Mouse (Mus musculus) heart, adult 2 months (tissue): ENCODE results near the gene Apoc1. TPM values are rescaled to one million over a fixed set of nuclear protein-coding genes. Genes with fewer than 3 reads are reported as not detected.

Source experiments
- DNase-seq, 2 experiments: peaks; one replicate each; pipeline ENCODE4 v3.0.0; 2021
- H3K27ac ChIP-seq: fragments of 200-600 bp; 2 replicates; pipeline ENCODE4 v1.8.1; 2022
- H3K27me3 ChIP-seq: fragments of 200-500 bp; 2 replicates; pipeline ENCODE4 v1.6.1; 2012; ENCODE audit warnings: mild to moderate bottlenecking, low read length, inconsistent platforms, mixed read lengths; ENCODE audit not compliant: control insufficient read depth, insufficient read depth
- H3K36me3 ChIP-seq: fragments of 200-500 bp; 2 replicates; pipeline ENCODE4 v1.6.1; 2012; ENCODE audit warnings: low read length, inconsistent platforms; ENCODE audit not compliant: control insufficient read depth, insufficient read depth
- H3K4me1 ChIP-seq: fragments of 200-500 bp; 2 replicates; pipeline ENCODE4 v1.6.1; 2011; ENCODE audit warnings: low read length; ENCODE audit not compliant: control insufficient read depth, insufficient read depth
- H3K4me3 ChIP-seq: fragments of 200-600 bp; 2 replicates; pipeline ENCODE4 v1.8.1; 2022
- H3K79me2 ChIP-seq: fragments of 200-500 bp; replicated peaks from 2 replicates; pipeline ENCODE4 v1.6.1; 2012; ENCODE audit warnings: mild to moderate bottlenecking, inconsistent platforms, low read length, moderate library complexity, mixed read lengths; ENCODE audit not compliant: control insufficient read depth, insufficient read depth
- H3K9ac ChIP-seq: fragments of 200-500 bp; 2 replicates; pipeline ENCODE4 v1.6.1; 2012; ENCODE audit warnings: low read depth, mild to moderate bottlenecking, control low read depth, inconsistent platforms, low read length, mixed read lengths
- CTCF ChIP-seq: fragments of 200-600 bp; IDR thresholded peaks from 2 replicates; pipeline ENCODE4 v1.8.1; 2022; ENCODE audit warnings: antibody characterized with exemption, mild to moderate bottlenecking, moderate library complexity
- EP300 ChIP-seq: fragments of 200-500 bp; IDR thresholded peaks from 2 replicates; pipeline ENCODE4 v1.6.1; 2011; ENCODE audit warnings: low read depth, low read length, control low read depth; ENCODE audit not compliant: insufficient read depth
- POLR2A ChIP-seq: fragments of 200-500 bp; IDR thresholded peaks from 2 replicates; pipeline ENCODE4 v1.6.1; 2011; ENCODE audit warnings: mild to moderate bottlenecking, low read depth, low read length, control low read depth; ENCODE audit not compliant: insufficient read depth
- WGBS: fragments of 180-500 bp; shearing (Covaris S2); methylation state at CpG from one replicate; pipeline ENCODE4 v1.1.7; 2018; 5-methylcytosine and 5-hydroxymethylcytosine counted together
- intact Hi-C: fragments of 180-260 bp; cut with DNase I; formaldehyde crosslinking; loops from one replicate; pipeline ENCODE4 v1.15.1; 2025
- polyA plus RNA-seq: library from polyadenylated mRNA; depleted of rRNA; stranded (reverse); fragments of >200 nt; gene quantifications from 2 replicates; pipeline ENCODE4 v1.2.3, GENCODE M21; 2012
- total RNA-seq, 2 experiments: library from RNA; stranded (reverse); gene quantifications; 2 replicates each; pipeline ENCODE4 v1.2.3; 2021

Apoc1 gene
- total and polyA plus RNA-seq, 3 experiments: 2.7 to 7.2 (median 4.2) TPM

DNA sequence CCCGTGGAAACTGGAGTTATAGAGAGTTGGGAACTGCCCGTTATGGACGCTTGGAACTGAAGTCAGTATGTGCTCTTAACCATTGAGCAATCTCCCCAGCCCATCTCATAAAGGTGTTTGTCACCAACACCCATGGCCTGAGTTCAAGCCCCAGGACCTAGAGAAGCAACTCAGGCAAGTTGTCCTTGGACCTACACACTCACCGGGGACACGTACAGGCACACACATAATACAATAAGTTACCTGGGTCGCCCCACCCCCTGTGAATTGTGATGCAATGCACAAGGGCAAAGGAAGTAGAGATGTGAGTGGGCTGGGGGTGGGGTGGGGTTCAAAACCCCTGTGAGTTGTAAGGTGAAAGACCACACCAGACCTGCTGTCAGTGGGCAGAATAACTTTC lies 5.9 kb downstream of the Apoc1 start:
- Histone ChIP-seq H3K9ac (no peak overlapping the region), H3K27me3 (no peaks in the 10 kb centered on the region), H3K27ac (no peak overlapping the region), H3K4me3 (no peak overlapping the region), H3K36me3 (no peaks in the 10 kb centered on the region), H3K79me2 (no peaks in the 10 kb centered on the region), H3K4me1 (no peaks in the 10 kb centered on the region)
- 92% methylated on average over 6 of the region's 6 CpGs for WGBS
- TF ChIP-seq CTCF: no peak
- no peak for TF ChIP-seq POLR2A
- TF ChIP-seq EP300: no peak
- no peak for DNase-seq
- intact Hi-C loops: no loop called here

DNA sequence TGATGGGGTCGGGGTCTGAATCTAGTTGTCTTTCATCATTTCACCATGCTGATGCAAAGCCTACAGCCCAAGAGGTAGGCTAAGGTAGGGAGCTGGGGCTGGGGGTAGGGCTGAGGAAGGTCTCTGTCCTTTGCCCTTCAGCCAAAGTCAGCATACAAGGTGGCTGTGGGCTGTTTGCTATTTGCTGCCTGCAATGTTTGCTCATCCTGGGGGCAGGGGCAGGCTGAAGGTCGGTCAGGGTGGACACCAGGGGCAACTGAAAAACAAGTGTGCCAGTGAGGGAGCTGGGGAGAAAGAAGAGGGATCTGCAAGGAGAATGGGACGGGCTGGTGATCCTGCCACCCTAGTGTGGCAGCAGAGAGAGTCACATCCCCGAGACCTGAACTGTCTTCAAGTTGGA lies 7.1 kb downstream of the Apoc1 start:
- intact Hi-C loops: no loop called here
- H3K27ac ChIP-seq: no peak overlapping the region
- WGBS: 64% methylated on average over 4 of the region's 4 CpGs

DNA sequence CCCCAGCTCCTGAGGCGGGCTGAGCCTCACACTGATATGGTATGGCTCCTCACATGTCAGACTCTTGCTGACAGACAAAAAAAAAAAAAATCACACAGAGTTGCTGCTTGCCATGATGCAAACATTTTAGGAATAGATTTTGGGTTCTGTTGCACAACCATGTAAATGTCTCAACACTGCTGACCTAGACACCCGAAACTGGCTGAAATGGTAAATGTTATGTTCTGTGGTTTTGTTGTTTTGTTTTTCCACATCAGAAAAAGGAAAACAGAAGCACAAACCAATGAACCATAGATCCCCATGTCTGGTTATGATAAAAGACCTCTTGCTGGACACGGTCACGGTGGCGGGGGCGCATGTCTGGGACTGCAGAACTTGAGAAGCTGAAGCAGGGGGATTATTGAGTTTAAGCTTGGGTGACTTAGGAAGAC lies 8.7 kb downstream of the Apoc1 start:
- TF ChIP-seq POLR2A (no peak), CTCF (no peak), EP300 (no peak)
- DNase-seq: no peak
- 85% methylated on average over 6 of the region's 6 CpGs for WGBS
- intact Hi-C loops: no loop called here
- Histone ChIP-seq H3K9ac (no peak overlapping the region), H3K36me3 (no peaks in the 10 kb centered on the region), H3K4me1 (no peaks in the 10 kb centered on the region), H3K27me3 (no peaks in the 10 kb centered on the region), H3K79me2 (no peaks in the 10 kb centered on the region), H3K27ac (no peak overlapping the region), H3K4me3 (no peak overlapping the region)

More for the DNA sequence above, 7.1 kb downstream of the Apoc1 start:
- Histone ChIP-seq H3K79me2 (no peaks in the 10 kb centered on the region), H3K9ac (no peak overlapping the region), H3K36me3 (no peaks in the 10 kb centered on the region), H3K4me3 (no peak overlapping the region), H3K4me1 (no peaks in the 10 kb centered on the region), H3K27me3 (no peaks in the 10 kb centered on the region)
- no peak for TF ChIP-seq EP300
- no peak for TF ChIP-seq POLR2A
- TF ChIP-seq CTCF: no peak
- no peak for DNase-seq

DNA sequence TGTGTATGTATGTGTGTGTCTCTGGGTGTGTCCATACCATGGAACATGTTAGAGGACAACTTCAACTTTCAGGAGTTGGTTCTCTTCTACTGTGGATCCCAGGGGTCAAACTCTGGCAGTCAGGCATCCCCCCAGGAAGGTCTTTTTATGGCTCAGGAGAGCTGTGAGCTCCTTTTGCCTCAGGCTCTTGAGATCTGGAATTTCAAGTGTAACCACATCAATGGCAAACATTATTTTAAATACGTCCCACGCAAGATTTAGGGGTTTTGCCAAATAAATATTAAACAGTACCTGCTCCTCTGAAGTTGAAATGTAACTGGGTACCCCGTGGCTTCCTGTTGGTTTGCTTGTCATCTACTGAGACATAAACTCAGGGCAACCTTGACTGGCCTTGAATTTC lies 9.5 kb downstream of the Apoc1 start:
- no peak overlapping the region for H3K9ac ChIP-seq
- no peak overlapping the region for H3K27ac ChIP-seq
- H3K27me3 ChIP-seq: no peaks in the 10 kb centered on the region
- H3K36me3 ChIP-seq: no peaks in the 10 kb centered on the region
- no peak for DNase-seq
- no peak overlapping the region for H3K4me3 ChIP-seq
- no peaks in the 10 kb centered on the region for H3K79me2 ChIP-seq
- no peaks in the 10 kb centered on the region for H3K4me1 ChIP-seq
- intact Hi-C loops: no loop called here
- 72% methylated on average over 3 of the region's 3 CpGs for WGBS
- no peak for TF ChIP-seq CTCF
- no peak for TF ChIP-seq EP300
- TF ChIP-seq POLR2A: no peak

DNA sequence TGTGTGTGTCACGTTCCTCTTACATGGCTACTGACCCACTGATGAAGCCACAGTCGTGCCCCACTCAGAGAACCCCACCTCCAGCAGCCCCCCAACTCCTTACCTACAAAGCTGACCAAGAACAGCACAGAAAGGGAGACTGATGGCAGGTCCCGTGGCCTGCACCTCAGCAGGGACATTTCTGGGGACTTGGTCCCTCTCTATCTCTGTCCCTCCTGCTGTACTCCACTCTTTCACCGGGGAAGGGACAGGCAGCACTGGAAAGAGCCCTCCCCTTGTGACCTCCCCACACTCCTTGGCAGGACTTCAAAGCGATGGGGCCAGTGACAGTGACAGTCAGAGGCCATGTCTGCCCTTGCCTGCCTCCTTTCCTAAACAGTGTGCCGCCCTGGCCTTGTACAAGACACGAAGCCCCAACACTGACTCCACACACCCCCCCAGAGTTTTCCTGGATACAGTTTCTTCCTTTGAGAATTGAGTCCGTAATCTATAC lies 11.2 kb downstream of the Apoc1 start, which contains the start of the genes Gm44805 and Apoc4:
Gm44805 (minus strand) TSS at position 222 of the 493 bp plus-strand sequence.
Apoc4 (minus strand) TSS at position 278 of the 493 bp plus-strand sequence.
- Histone ChIP-seq H3K4me3 (no peak within 1 kb of the TSS), H3K27me3 (no peaks in the 10 kb centered on the region), H3K4me1 (no peaks in the 10 kb centered on the region), H3K79me2 (no peaks in the 10 kb centered on the region), H3K36me3 (no peaks in the 10 kb centered on the region), H3K9ac (no peak within 1 kb of the TSS), H3K27ac (no peak within 1 kb of the TSS)
- DNase-seq: no peak
- 48% methylated on average over 8 of the region's 8 CpGs for WGBS
- TF ChIP-seq CTCF (no peak), POLR2A (no peak)
- intact Hi-C loops: no loop called here

DNA sequence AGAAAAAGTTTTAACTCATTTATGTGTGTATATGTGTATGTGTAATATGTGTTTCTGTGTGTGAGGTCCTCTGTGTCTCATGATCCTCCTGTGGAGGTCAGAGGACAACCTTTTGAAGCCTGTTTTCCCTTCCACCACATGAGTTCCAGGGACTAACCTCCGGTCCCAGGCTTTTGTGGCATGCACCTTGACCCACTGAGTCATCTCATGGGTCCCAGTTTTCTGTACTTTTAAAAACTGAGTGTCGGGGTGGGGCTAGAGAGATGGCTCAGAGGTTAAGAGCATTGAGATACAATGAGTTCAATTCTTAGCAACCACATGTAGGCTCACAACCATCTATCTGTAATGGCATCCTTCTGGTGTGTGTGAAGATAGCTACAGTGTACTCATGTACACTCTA lies 11.8 kb downstream of the Apoc1 start:
- Histone ChIP-seq H3K27ac (no peak overlapping the region), H3K36me3 (no peaks in the 10 kb centered on the region), H3K4me1 (no peaks in the 10 kb centered on the region), H3K27me3 (no peaks in the 10 kb centered on the region), H3K79me2 (no peaks in the 10 kb centered on the region), H3K9ac (no peak overlapping the region), H3K4me3 (no peak overlapping the region)
- no peak for TF ChIP-seq CTCF
- DNase-seq: no peak
- WGBS: 86% methylated on average over 2 of the region's 2 CpGs
- intact Hi-C loops: no loop called here
